Mouse (Mus musculus): ENCODE data around the gene Ubald2. TPM values are rescaled to one million over a fixed set of nuclear protein-coding genes. Genes with fewer than 3 reads are reported as not detected.

Ubald2 gene
- polyA plus RNA-seq, 1 experiment from 2014 or later = 44.3 TPM

DNA sequence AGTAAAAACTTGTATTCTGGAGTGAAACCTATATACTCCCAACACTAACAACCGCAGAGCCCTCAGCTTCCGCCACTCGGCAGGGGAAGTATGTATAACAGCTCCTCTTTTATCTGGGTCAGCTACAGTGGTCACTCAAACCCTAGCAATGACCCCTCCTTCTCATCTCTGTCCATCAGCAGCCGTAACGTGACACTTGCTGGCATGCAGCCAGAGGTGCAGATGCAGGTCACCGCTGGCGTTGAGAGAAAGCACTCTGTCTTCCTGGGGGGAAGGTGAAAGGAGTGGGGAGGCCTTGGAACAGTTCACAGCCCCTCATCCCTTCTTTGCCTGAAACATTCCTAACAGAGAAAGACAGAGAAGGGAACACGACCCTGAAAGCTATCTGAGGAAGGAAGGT is 45.9 kb downstream of the Ubald2 start:
- Histone ChIP-seq H3K9ac (no peak overlapping the region), H3K36me3 (peaks cover 72% of the 10 kb centered on the region), H3K4me2 (no peak overlapping the region), H3K27ac (replicated peaks) (no peak overlapping the region), H3K4me1 (replicated peaks) (no peaks in the 10 kb centered on the region), H3K4me3 (no peak overlapping the region), H3K27me3 (no peaks in the 10 kb centered on the region), H3K9me3 (no peaks in the 10 kb centered on the region)
- no peak for ATAC-seq (ENCODE audit: low FRiP score, low read depth)
- WGBS = 56% methylated on average over 8 of the region's 8 CpGs

DNA sequence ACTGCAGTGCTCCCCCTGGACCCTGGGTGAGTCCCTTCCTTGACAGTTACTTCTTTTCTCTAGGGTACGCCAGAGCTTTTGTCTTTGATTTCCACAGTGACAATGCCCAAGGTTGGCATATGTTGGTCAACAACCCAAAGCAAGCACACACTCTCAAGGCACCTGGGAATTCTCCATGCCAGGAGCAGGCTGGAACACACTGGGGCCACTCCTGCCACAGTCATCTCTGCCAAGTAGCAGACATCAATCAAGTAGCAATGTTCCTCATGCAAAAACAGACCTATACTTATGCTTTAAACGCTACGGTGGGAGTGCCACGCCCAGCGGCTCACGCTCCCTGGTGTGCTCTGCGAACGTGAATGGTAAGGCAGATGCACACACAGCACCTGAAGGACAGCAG is 47.1 kb downstream of the Ubald2 start:
- 92% methylated on average over 8 of the region's 8 CpGs for WGBS
- Histone ChIP-seq H3K4me2 (no peak overlapping the region), H3K9me3 (no peaks in the 10 kb centered on the region), H3K4me3 (no peak overlapping the region), H3K36me3 (peaks cover 74% of the 10 kb centered on the region), H3K9ac (no peak overlapping the region), H3K27ac (replicated peaks) (no peak overlapping the region), H3K4me1 (replicated peaks) (no peaks in the 10 kb centered on the region), H3K27me3 (no peaks in the 10 kb centered on the region)
- ATAC-seq (ENCODE audit: low FRiP score, low read depth) = no peak

DNA sequence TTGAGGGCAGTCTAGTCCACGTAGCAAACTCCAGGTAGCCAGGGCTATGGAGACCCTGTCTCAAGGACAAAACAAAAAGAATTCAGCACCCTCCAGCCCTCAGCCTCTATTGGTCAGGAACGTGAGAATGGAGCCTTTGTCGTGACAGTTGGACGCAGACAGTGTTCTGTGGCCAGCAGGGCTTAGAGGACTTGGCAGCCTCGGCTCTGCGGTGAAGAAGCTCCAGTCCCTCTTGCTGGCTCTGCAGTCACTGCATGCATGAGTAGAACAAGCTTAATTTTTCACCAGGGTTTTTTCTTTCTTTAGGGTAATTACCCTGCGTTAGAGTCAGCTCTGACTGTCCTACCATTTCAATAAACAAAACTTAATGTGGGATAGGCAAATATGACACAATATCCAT is 47.9 kb downstream of the Ubald2 start:
- no peaks in the 10 kb centered on the region for H3K9me3 ChIP-seq
- H3K4me2 ChIP-seq = no peak overlapping the region
- no peak overlapping the region for H3K27ac ChIP-seq (replicated peaks)
- no peak for ATAC-seq (ENCODE audit: low FRiP score, low read depth)
- H3K4me3 ChIP-seq = no peak overlapping the region
- peaks cover 70% of the 10 kb centered on the region for H3K36me3 ChIP-seq
- H3K9ac ChIP-seq = no peak overlapping the region
- 70% methylated on average over 7 of the region's 7 CpGs for WGBS
- no peaks in the 10 kb centered on the region for H3K27me3 ChIP-seq
- H3K4me1 ChIP-seq (replicated peaks) = no peaks in the 10 kb centered on the region

DNA sequence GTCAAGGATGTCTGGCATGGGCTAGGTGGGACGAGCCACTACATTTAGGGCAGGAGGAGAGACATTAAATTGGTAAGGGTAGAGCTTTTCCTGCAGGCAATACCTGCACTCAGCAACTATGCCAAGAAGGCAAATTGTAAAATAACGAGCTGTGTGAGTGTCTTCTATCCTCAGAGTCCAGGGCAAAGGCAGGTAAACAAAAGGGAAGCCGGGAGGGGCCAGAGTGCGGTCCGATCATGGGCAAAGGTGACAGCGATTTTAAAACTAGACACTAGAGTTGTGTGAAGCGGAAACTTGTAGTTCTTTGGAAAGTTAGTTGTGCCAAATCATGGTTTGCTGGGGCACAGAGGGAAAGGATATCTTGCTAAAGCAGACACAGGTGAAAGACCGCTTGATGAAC is 50.4 kb downstream of the Ubald2 start:
- Histone ChIP-seq H3K4me1 (replicated peaks) (peaks cover 8% of the 10 kb centered on the region), H3K9me3 (no peaks in the 10 kb centered on the region), H3K36me3 (peaks cover 48% of the 10 kb centered on the region), H3K9ac (no peak overlapping the region), H3K27me3 (no peaks in the 10 kb centered on the region), H3K4me3 (no peak overlapping the region), H3K27ac (replicated peaks) (no peak overlapping the region), H3K4me2 (no peak overlapping the region)
- WGBS = 96% methylated on average over 8 of the region's 8 CpGs
- ATAC-seq (ENCODE audit: low FRiP score, low read depth) = no peak

DNA sequence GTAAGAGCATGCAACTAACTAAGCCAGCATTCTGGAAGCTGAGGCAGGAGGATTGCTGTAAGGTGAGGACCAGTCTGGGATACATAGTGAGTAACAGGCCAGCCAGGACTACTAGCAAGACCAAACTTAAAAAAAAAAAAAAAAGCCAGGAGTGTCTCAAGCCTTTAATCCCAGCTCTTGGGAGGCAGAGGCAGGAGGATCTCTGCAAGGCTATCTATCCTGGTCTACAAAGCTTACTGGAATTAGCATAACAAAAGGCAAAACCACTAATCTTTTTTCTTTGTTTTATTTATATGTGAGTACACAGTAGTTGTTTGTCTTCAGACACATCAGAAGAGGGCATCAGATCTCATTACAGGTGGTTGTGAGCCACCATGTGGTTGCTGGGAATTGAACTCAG is 54.3 kb downstream of the Ubald2 start:
- H3K4me3 ChIP-seq = no peak overlapping the region
- H3K4me1 ChIP-seq (replicated peaks) = peaks cover 14% of the 10 kb centered on the region
- ATAC-seq (ENCODE audit: low FRiP score, low read depth) = no peak
- no peak overlapping the region for H3K9ac ChIP-seq
- H3K9me3 ChIP-seq = no peaks in the 10 kb centered on the region
- no peaks in the 10 kb centered on the region for H3K27me3 ChIP-seq
- H3K4me2 ChIP-seq = 0 out of 2 replicates have a peak overlapping the region, but pooled peaks have one; percentile 72
- peaks cover 26% of the 10 kb centered on the region for H3K36me3 ChIP-seq
- no peak overlapping the region for H3K27ac ChIP-seq (replicated peaks)

Other genes starting within 250 kb of the Ubald2 start
- 90.6 and 104 TPM in 2 replicates for gene Ten1, start 235.2 kb upstream of the Ubald2 start, polyA plus RNA-seq (2015; fragmentation: Nextera tagmentation; extraction: Ambion mirVana)
- gene Acox1, start 235.0 kb upstream of the Ubald2 start, polyA plus RNA-seq (2015; fragmentation: Nextera tagmentation; extraction: Ambion mirVana) = 60.6 and 61.4 TPM in 2 replicates
- gene Evpl, start 196.0 kb upstream of the Ubald2 start, polyA plus RNA-seq (2015; fragmentation: Nextera tagmentation; extraction: Ambion mirVana) = 1.0 and 1.1 TPM in 2 replicates
- gene Srp68, start 159.9 kb upstream of the Ubald2 start, polyA plus RNA-seq (2015; fragmentation: Nextera tagmentation; extraction: Ambion mirVana) = 63.9 and 66.1 TPM in 2 replicates
- 0.51 and 0.68 TPM in 2 replicates for gene Galr2, start 153.2 kb upstream of the Ubald2 start, polyA plus RNA-seq (2015; fragmentation: Nextera tagmentation; extraction: Ambion mirVana)
- gene Exoc7, start 126.9 kb upstream of the Ubald2 start, polyA plus RNA-seq (2015; fragmentation: Nextera tagmentation; extraction: Ambion mirVana) = 106 and 108 TPM in 2 replicates
- gene Foxj1, start 98.7 kb upstream of the Ubald2 start, polyA plus RNA-seq (2015; fragmentation: Nextera tagmentation; extraction: Ambion mirVana) = 13.7 and 23.2 TPM in 2 replicates
- 69.8 and 78.1 TPM in 2 replicates for gene Rnf157, start 21.1 kb upstream of the Ubald2 start, polyA plus RNA-seq (2015; fragmentation: Nextera tagmentation; extraction: Ambion mirVana)
- gene Qrich2, start 32.1 kb downstream of the Ubald2 start, polyA plus RNA-seq (2015; fragmentation: Nextera tagmentation; extraction: Ambion mirVana) = 0.07 and 0.47 TPM in 2 replicates
- 181 and 186 TPM in 2 replicates for gene Prpsap1, start 60.1 kb downstream of the Ubald2 start, polyA plus RNA-seq (2015; fragmentation: Nextera tagmentation; extraction: Ambion mirVana)
- gene Sphk1, start 96.8 kb downstream of the Ubald2 start, polyA plus RNA-seq (2015; fragmentation: Nextera tagmentation; extraction: Ambion mirVana) = 8.4 and 11.0 TPM in 2 replicates
- gene Ube2o, start 147.4 kb downstream of the Ubald2 start, polyA plus RNA-seq (2015; fragmentation: Nextera tagmentation; extraction: Ambion mirVana) = 35.0 and 36.7 TPM in 2 replicates
- gene Aanat, start 152.3 kb downstream of the Ubald2 start, polyA plus RNA-seq (2015; fragmentation: Nextera tagmentation; extraction: Ambion mirVana) = 0.14 TPM in 1 of 2 replicates, not detected in the other
- gene Rhbdf2, start 192.9 kb downstream of the Ubald2 start, polyA plus RNA-seq (2015; fragmentation: Nextera tagmentation; extraction: Ambion mirVana) = 1.1 and 1.6 TPM in 2 replicates
- gene Prcd, start 219.4 kb downstream of the Ubald2 start, polyA plus RNA-seq (2015; fragmentation: Nextera tagmentation; extraction: Ambion mirVana) = 2.8 and 3.8 TPM in 2 replicates
- gene Cygb, start 220.2 kb downstream of the Ubald2 start, polyA plus RNA-seq (2015; fragmentation: Nextera tagmentation; extraction: Ambion mirVana) = 25.7 and 29.1 TPM in 2 replicates